Mouse (Mus musculus) cortical plate, adult 2 months (tissue): ENCODE measurements around the gene Rfxank.

Experiments used
- CTCF ChIP-seq: fragments of 200-500 bp; IDR thresholded peaks from 2 replicates; pipeline ENCODE4 v1.5.1; 2011; ENCODE audit warnings: mild to moderate bottlenecking, control low read depth, low read length; ENCODE audit not compliant: insufficient read depth; ENCODE audit errors: extremely low read depth
- POLR2A ChIP-seq: fragments of 200-500 bp; IDR thresholded peaks from 2 replicates; pipeline ENCODE4 v1.6.1; 2011; ENCODE audit warnings: mild to moderate bottlenecking, low read length, control low read depth; ENCODE audit not compliant: insufficient read depth; ENCODE audit errors: extremely low read depth

GRCm38 (mm10) chr8:70117611-70118010 is 21.3 kb downstream of the Rfxank start:
- TF ChIP-seq CTCF: no peak
- TF ChIP-seq POLR2A: no peak
